Mouse (Mus musculus): ENCODE results near the gene Rps15a. TPM values are rescaled to one million over a fixed set of nuclear protein-coding genes. Genes with fewer than 3 reads are reported as not detected.

Rps15a gene
- polyA plus RNA-seq (2012) = 2.2 and 2.3 TPM in 2 replicates

GRCm38 (mm10) chr7:118115877-118116568, at the start of gene Rps15a:
Gene Rps15a (minus strand): TSS chr7:118116188.
- H3K9me3 ChIP-seq (ENCODE audit: control insufficient read depth, low read length) = no peaks in the 10 kb centered on the region
- peak within 1 kb of the TSS; percentile 89 for H3K4me3 ChIP-seq (replicated peaks)
- no peaks in the 10 kb centered on the region for H3K27me3 ChIP-seq (ENCODE audit: control insufficient read depth)
- H3K4me1 ChIP-seq (ENCODE audit: control insufficient read depth) = peaks cover 72% of the 10 kb centered on the region
- TF ChIP-seq TAL1 (IDR thresholded peaks at IDR 0.05; ENCODE audit: low read length) = no peak
- no peak for TF ChIP-seq GATA1 (IDR thresholded peaks at IDR 0.05; ENCODE audit: low read length)
- H3K36me3 ChIP-seq (ENCODE audit: control insufficient read depth) = peaks cover 85% of the 10 kb centered on the region

- no peaks in the 10 kb centered on the region for H3K4me1 ChIP-seq (ENCODE audit: control insufficient read depth)
- H3K36me3 ChIP-seq (ENCODE audit: control insufficient read depth) = peaks cover 68% of the 10 kb centered on the region
- TF ChIP-seq TAL1 (IDR thresholded peaks at IDR 0.05; ENCODE audit: low read length) (no peak), GATA1 (IDR thresholded peaks at IDR 0.05; ENCODE audit: low read length) (no peak)
- H3K4me3 ChIP-seq (replicated peaks) = no peak overlapping the region
- no peaks in the 10 kb centered on the region for H3K27me3 ChIP-seq (ENCODE audit: control insufficient read depth)
- no peaks in the 10 kb centered on the region for H3K9me3 ChIP-seq (ENCODE audit: control insufficient read depth, low read length)
These were observed 47.0 kb upstream of the Rps15a start for GRCm38 (mm10) chr7:118163006-118163405.

GRCm38 (mm10) chr7:118160121-118160520, 44.1 kb upstream of the Rps15a start:
- no peak overlapping the region for H3K4me3 ChIP-seq (replicated peaks)
- H3K4me1 ChIP-seq (ENCODE audit: control insufficient read depth) = no peaks in the 10 kb centered on the region
- TF ChIP-seq TAL1 (IDR thresholded peaks at IDR 0.05; ENCODE audit: low read length) = no peak
- no peak for TF ChIP-seq GATA1 (IDR thresholded peaks at IDR 0.05; ENCODE audit: low read length)
- H3K27me3 ChIP-seq (ENCODE audit: control insufficient read depth) = no peaks in the 10 kb centered on the region
- H3K9me3 ChIP-seq (ENCODE audit: control insufficient read depth, low read length) = no peaks in the 10 kb centered on the region
- H3K36me3 ChIP-seq (ENCODE audit: control insufficient read depth) = peaks cover 64% of the 10 kb centered on the region

GRCm38 (mm10) chr7:118156461-118156860, 40.5 kb upstream of the Rps15a start:
- Histone ChIP-seq H3K36me3 (ENCODE audit: control insufficient read depth) (peaks cover 78% of the 10 kb centered on the region), H3K27me3 (ENCODE audit: control insufficient read depth) (no peaks in the 10 kb centered on the region), H3K9me3 (ENCODE audit: control insufficient read depth, low read length) (no peaks in the 10 kb centered on the region), H3K4me3 (replicated peaks) (no peak overlapping the region), H3K4me1 (ENCODE audit: control insufficient read depth) (no peaks in the 10 kb centered on the region)
- TF ChIP-seq GATA1 (IDR thresholded peaks at IDR 0.05; ENCODE audit: low read length) (no peak), TAL1 (IDR thresholded peaks at IDR 0.05; ENCODE audit: low read length) (no peak)

- H3K27me3 ChIP-seq (ENCODE audit: control insufficient read depth) = no peaks in the 10 kb centered on the region
- no peaks in the 10 kb centered on the region for H3K9me3 ChIP-seq (ENCODE audit: control insufficient read depth, low read length)
- no peak for TF ChIP-seq GATA1 (IDR thresholded peaks at IDR 0.05; ENCODE audit: low read length)
- no peak for TF ChIP-seq TAL1 (IDR thresholded peaks at IDR 0.05; ENCODE audit: low read length)
- peaks cover 81% of the 10 kb centered on the region for H3K36me3 ChIP-seq (ENCODE audit: control insufficient read depth)
- H3K4me3 ChIP-seq (replicated peaks) = no peak overlapping the region
- H3K4me1 ChIP-seq (ENCODE audit: control insufficient read depth) = no peaks in the 10 kb centered on the region
These were observed 38.2 kb upstream of the Rps15a start for GRCm38 (mm10) chr7:118154150-118154549.

GRCm38 (mm10) chr7:118143602-118144001, 27.6 kb upstream of the Rps15a start:
- peaks cover 22% of the 10 kb centered on the region for H3K4me1 ChIP-seq (ENCODE audit: control insufficient read depth)
- peaks cover 84% of the 10 kb centered on the region for H3K36me3 ChIP-seq (ENCODE audit: control insufficient read depth)
- TF ChIP-seq TAL1 (IDR thresholded peaks at IDR 0.05; ENCODE audit: low read length) (no peak), GATA1 (IDR thresholded peaks at IDR 0.05; ENCODE audit: low read length) (no peak; the same call in 1 of the 2 replicates)
- H3K4me3 ChIP-seq (replicated peaks) = no peak overlapping the region
- H3K27me3 ChIP-seq (ENCODE audit: control insufficient read depth) = no peaks in the 10 kb centered on the region
- no peaks in the 10 kb centered on the region for H3K9me3 ChIP-seq (ENCODE audit: control insufficient read depth, low read length)

- H3K36me3 ChIP-seq (ENCODE audit: control insufficient read depth) = peaks cover 83% of the 10 kb centered on the region
- no peak overlapping the region for H3K4me3 ChIP-seq (replicated peaks)
- no peaks in the 10 kb centered on the region for H3K9me3 ChIP-seq (ENCODE audit: control insufficient read depth, low read length)
- no peaks in the 10 kb centered on the region for H3K27me3 ChIP-seq (ENCODE audit: control insufficient read depth)
- TF ChIP-seq GATA1 (IDR thresholded peaks at IDR 0.05; ENCODE audit: low read length) = no peak
- TF ChIP-seq TAL1 (IDR thresholded peaks at IDR 0.05; ENCODE audit: low read length) = peak; percentile 28; the same call in 1 of the 3 replicates
- peaks cover 22% of the 10 kb centered on the region for H3K4me1 ChIP-seq (ENCODE audit: control insufficient read depth)
These were observed 27.1 kb upstream of the Rps15a start for GRCm38 (mm10) chr7:118143123-118143522.

GRCm38 (mm10) chr7:118141271-118141670, 25.3 kb upstream of the Rps15a start:
- Histone ChIP-seq H3K4me3 (replicated peaks) (no peak overlapping the region), H3K36me3 (ENCODE audit: control insufficient read depth) (peaks cover 90% of the 10 kb centered on the region), H3K9me3 (ENCODE audit: control insufficient read depth, low read length) (no peaks in the 10 kb centered on the region), H3K27me3 (ENCODE audit: control insufficient read depth) (no peaks in the 10 kb centered on the region), H3K4me1 (ENCODE audit: control insufficient read depth) (peaks cover 22% of the 10 kb centered on the region)
- TF ChIP-seq TAL1 (IDR thresholded peaks at IDR 0.05; ENCODE audit: low read length) = no peak
- TF ChIP-seq GATA1 (IDR thresholded peaks at IDR 0.05; ENCODE audit: low read length) = no peak

GRCm38 (mm10) chr7:118135128-118135527, 19.1 kb upstream of the Rps15a start:
- H3K4me1 ChIP-seq (ENCODE audit: control insufficient read depth) = peaks cover 9% of the 10 kb centered on the region
- no peaks in the 10 kb centered on the region for H3K27me3 ChIP-seq (ENCODE audit: control insufficient read depth)
- H3K9me3 ChIP-seq (ENCODE audit: control insufficient read depth, low read length) = no peaks in the 10 kb centered on the region
- TF ChIP-seq TAL1 (IDR thresholded peaks at IDR 0.05; ENCODE audit: low read length) (no peak), GATA1 (IDR thresholded peaks at IDR 0.05; ENCODE audit: low read length) (no peak)
- peaks cover 75% of the 10 kb centered on the region for H3K36me3 ChIP-seq (ENCODE audit: control insufficient read depth)
- no peak overlapping the region for H3K4me3 ChIP-seq (replicated peaks)

Measured in erythroblast, embryonic 14.5 days (primary cell).